Mouse (Mus musculus) midbrain, embryonic 14.5 days (tissue): ENCODE measurements around the gene Sypl. TPM values are rescaled to one million over a fixed set of nuclear protein-coding genes. Genes with fewer than 3 reads are reported as not detected.
A peak's percentile ranks its signal among the peaks of the same experiment; 100 is the strongest.

Source experiments
- ATAC-seq: fragments of 200-750 bp; cut with Nextera tagmentation; 2 replicates; pipeline ENCODE4 v1.8.0; 2017; ENCODE audit warnings: moderate number of reproducible peaks, moderate library complexity; ENCODE audit not compliant: low FRiP score, low TSS enrichment
- DNase-seq: peaks from one replicate; pipeline ENCODE4 v3.0.0-alpha.2; 2015
- H3K27ac ChIP-seq: fragments of 300-500 bp; sonication (generic); replicated peaks from 2 replicates; pipeline ENCODE4 v1.5.1; 2014; ENCODE audit warnings: mild to moderate bottlenecking, low read depth, low read length, moderate library complexity
- H3K27me3 ChIP-seq: fragments of 300-500 bp; sonication (generic); 2 replicates; pipeline ENCODE4 v1.6.1; 2014; ENCODE audit warnings: low read length, control low read depth, mixed read lengths; ENCODE audit not compliant: control insufficient read depth, insufficient read depth
- H3K36me3 ChIP-seq: fragments of 300-500 bp; sonication (generic); 2 replicates; pipeline ENCODE4 v1.6.1; 2014; ENCODE audit warnings: low read length, control low read depth; ENCODE audit not compliant: control insufficient read depth, insufficient read depth
- H3K4me1 ChIP-seq: fragments of 300-500 bp; sonication (generic); 2 replicates; pipeline ENCODE4 v1.6.1; 2014; ENCODE audit warnings: mild to moderate bottlenecking, antibody characterized with exemption, low read length, control low read depth; ENCODE audit not compliant: control insufficient read depth, insufficient read depth
- H3K4me2 ChIP-seq: fragments of 300-500 bp; sonication (generic); 2 replicates; pipeline ENCODE4 v1.6.1; 2014; ENCODE audit warnings: mild to moderate bottlenecking, low read length, moderate library complexity
- H3K4me3 ChIP-seq: fragments of 300-500 bp; sonication (generic); replicated peaks from 2 replicates; pipeline ENCODE4 v1.5.1; 2014; ENCODE audit warnings: low read depth, low read length
- H3K9ac ChIP-seq: fragments of 300-500 bp; sonication (generic); replicated peaks from 2 replicates; pipeline ENCODE4 v1.6.1; 2014; ENCODE audit warnings: mild to moderate bottlenecking, low read length, moderate library complexity
- H3K9me3 ChIP-seq: fragments of 300-500 bp; sonication (generic); 2 replicates; pipeline ENCODE4 v1.6.1; 2016; ENCODE audit warnings: low read length, control low read depth, mixed read lengths; ENCODE audit not compliant: control insufficient read depth
- WGBS: fragments of 180-500 bp; shearing (Covaris S2); extraction: QIAGEN DNeasy Blood & Tissue Kit; methylation state at CpG from one replicate; pipeline ENCODE4 v1.1.7; 2014; 5-methylcytosine and 5-hydroxymethylcytosine counted together
- polyA plus RNA-seq: library from polyadenylated mRNA; unstranded; fragments of >200 nt; fragmentation: Nextera tagmentation; extraction: Ambion mirVana; gene quantifications from 2 replicates; pipeline ENCODE4 v1.2.1, GENCODE M21; 2014

Sypl gene
- polyA plus RNA-seq, 1 experiment from 2014 or later = 39.4 TPM

DNA sequence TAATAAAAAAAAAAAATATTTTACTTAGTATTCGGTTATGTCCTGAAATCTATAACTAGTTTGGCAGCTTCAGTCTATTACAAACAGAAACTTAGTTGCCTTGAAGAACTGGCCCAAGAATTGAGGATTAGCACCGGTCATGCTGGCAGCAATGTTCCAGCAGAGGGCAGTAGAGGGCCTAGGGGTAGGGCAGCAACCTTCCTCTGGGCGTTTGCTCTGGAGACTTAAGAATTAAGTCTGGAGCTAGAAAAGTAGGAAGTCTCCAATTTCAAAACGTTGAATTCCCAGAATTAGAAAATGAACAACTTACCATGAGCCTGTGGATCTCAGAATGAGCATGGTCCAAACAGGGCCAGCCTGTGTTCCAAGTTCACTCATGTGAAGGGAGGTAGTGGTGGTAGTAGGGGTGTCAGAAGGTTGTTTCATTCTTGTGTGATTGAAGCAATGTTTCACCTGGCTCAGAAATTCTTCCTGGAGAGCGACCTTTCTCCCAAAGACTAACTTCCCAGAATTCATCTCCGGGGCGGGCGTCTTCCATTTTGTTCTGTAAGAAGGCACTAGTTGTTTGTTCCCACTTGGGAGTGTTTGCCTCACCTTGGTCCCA lies 33.4 kb upstream of the Sypl start:
- WGBS = 68% methylated on average over 8 of the region's 8 CpGs
- DNase-seq (peak; percentile 41), ATAC-seq (no peak)
- no peak overlapping the region for H3K9ac ChIP-seq
- no peaks in the 10 kb centered on the region for H3K27me3 ChIP-seq
- no peak overlapping the region for H3K4me3 ChIP-seq
- H3K4me1 ChIP-seq = no peaks in the 10 kb centered on the region
- no peak overlapping the region for H3K4me2 ChIP-seq
- no peaks in the 10 kb centered on the region for H3K36me3 ChIP-seq
- no peak overlapping the region for H3K27ac ChIP-seq
- H3K9me3 ChIP-seq = no peaks in the 10 kb centered on the region

DNA sequence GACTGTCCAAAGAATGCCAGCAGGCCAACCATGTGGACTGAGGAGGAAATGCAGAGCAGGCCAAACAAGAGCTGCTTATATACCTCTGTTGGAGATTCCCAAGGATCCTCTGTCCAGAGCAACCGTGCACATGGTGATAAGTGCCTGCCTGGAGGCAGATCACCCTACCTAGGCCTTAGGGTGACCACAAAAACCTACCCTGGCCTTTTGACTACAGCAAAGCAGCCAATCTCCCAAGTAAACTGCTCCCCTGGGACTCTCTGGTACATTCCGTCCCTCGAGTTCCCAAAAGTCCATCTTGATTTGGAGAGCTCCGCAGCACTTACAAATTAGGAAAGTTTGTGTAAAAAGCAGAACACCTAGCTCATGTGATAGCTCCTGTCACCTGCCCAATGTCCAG lies 32.6 kb upstream of the Sypl start:
- Histone ChIP-seq H3K9me3 (no peaks in the 10 kb centered on the region), H3K9ac (no peak overlapping the region), H3K4me2 (no peak overlapping the region), H3K4me1 (peaks cover 4% of the 10 kb centered on the region; the same call in 1 of the 2 replicates), H3K27me3 (no peaks in the 10 kb centered on the region), H3K36me3 (no peaks in the 10 kb centered on the region), H3K27ac (no peak overlapping the region), H3K4me3 (no peak overlapping the region)
- DNase-seq (no peak), ATAC-seq (no peak)
- 92% methylated on average over 4 of the region's 4 CpGs for WGBS

GRCm38 (mm10) chr12:32921532-32922131 lies 32.1 kb upstream of the Sypl start:
- Histone ChIP-seq H3K27me3 (no peaks in the 10 kb centered on the region), H3K4me1 (peaks cover 10% of the 10 kb centered on the region), H3K9ac (no peak overlapping the region), H3K27ac (no peak overlapping the region), H3K4me3 (no peak overlapping the region), H3K9me3 (no peaks in the 10 kb centered on the region), H3K4me2 (no peak overlapping the region), H3K36me3 (no peaks in the 10 kb centered on the region)
- DNase-seq (no peak), ATAC-seq (peak; percentile 15; the same call in 1 of the 2 replicates)
- 95% methylated on average over 7 of the region's 7 CpGs for WGBS

DNA sequence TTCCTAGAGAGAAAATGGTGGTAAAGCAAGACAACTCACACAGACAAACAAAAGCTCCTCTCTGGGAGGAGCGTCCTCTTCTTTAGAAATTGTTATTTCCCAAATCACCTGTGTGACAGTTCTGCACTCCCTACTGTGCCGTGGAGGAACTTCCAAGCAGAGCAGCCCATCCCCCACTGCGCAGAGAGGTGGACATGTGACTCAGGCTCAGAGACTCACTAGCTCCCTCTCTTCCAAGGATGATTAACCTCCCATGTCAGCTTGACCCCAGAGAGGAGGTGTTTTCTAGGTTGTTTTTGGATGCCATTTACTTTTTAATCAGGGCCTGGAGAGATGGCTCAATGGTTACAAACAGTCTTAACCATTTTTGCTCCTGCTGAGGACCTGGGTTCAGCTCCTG lies 29.4 kb upstream of the Sypl start:
- Histone ChIP-seq H3K27ac (no peak overlapping the region), H3K36me3 (no peaks in the 10 kb centered on the region), H3K27me3 (no peaks in the 10 kb centered on the region), H3K4me1 (peaks cover 12% of the 10 kb centered on the region), H3K9ac (no peak overlapping the region), H3K4me2 (no peak overlapping the region), H3K4me3 (no peak overlapping the region), H3K9me3 (no peaks in the 10 kb centered on the region)
- 36% methylated on average over 3 of the region's 3 CpGs for WGBS
- DNase-seq (no peak), ATAC-seq (no peak)

- peak overlapping the region; percentile 27; the same call in 1 of the 2 replicates for H3K27ac ChIP-seq
- ATAC-seq (peak; percentile 83), DNase-seq (peak; percentile 84)
- no peak overlapping the region for H3K9ac ChIP-seq
- no peaks in the 10 kb centered on the region for H3K27me3 ChIP-seq
- 44% methylated on average over 18 of the region's 18 CpGs for WGBS
- H3K36me3 ChIP-seq = no peaks in the 10 kb centered on the region
- H3K4me1 ChIP-seq = peaks cover 12% of the 10 kb centered on the region
- H3K4me2 ChIP-seq = peak overlapping the region; percentile 22; the same call in 1 of the 2 replicates
- no peak overlapping the region for H3K4me3 ChIP-seq
- H3K9me3 ChIP-seq = no peaks in the 10 kb centered on the region
These were observed 27.1 kb upstream of the Sypl start for GRCm38 (mm10) chr12:32926331-32927172.

- no peaks in the 10 kb centered on the region for H3K9me3 ChIP-seq
- H3K4me2 ChIP-seq = no peak overlapping the region
- no peaks in the 10 kb centered on the region for H3K27me3 ChIP-seq
- ATAC-seq = no peak
- no peak overlapping the region for H3K9ac ChIP-seq
- WGBS = 85% methylated on average over 10 of the region's 10 CpGs
- H3K36me3 ChIP-seq = no peaks in the 10 kb centered on the region
- peaks cover 12% of the 10 kb centered on the region for H3K4me1 ChIP-seq
- no peak overlapping the region for H3K4me3 ChIP-seq
- DNase-seq = no peak
- H3K27ac ChIP-seq = no peak overlapping the region
These were observed 26.4 kb upstream of the Sypl start for GRCm38 (mm10) chr12:32927231-32927835.

DNA sequence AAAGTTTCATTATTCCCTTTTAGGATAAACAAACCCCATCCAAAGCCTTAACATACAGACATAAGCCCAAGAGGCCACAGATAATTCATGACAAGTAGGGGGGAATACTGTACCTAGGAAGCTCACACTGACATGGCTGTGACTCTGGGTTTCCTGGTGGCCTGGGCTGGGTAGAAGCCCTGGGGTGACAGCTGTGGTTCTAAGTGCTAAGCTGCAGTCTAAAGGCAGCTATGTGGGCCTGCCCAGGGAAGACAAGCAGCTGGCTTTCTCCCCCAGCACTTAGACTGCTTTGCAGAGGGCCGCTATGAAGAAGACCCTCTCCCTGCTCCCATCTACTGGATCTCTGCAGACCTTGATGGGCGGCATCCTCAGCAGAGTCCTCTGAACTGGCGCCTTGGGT lies 25.5 kb upstream of the Sypl start:
- ATAC-seq (no peak), DNase-seq (no peak)
- Histone ChIP-seq H3K9me3 (no peaks in the 10 kb centered on the region), H3K4me1 (peaks cover 12% of the 10 kb centered on the region), H3K27me3 (no peaks in the 10 kb centered on the region), H3K36me3 (no peaks in the 10 kb centered on the region), H3K4me2 (no peak overlapping the region), H3K27ac (no peak overlapping the region), H3K4me3 (no peak overlapping the region), H3K9ac (no peak overlapping the region)
- 55% methylated on average over 3 of the region's 3 CpGs for WGBS

GRCm38 (mm10) chr12:32929831-32930513 lies 23.7 kb upstream of the Sypl start:
- no peaks in the 10 kb centered on the region for H3K27me3 ChIP-seq
- no peak overlapping the region for H3K4me3 ChIP-seq
- H3K4me2 ChIP-seq = no peak overlapping the region
- DNase-seq (no peak), ATAC-seq (no peak)
- H3K27ac ChIP-seq = no peak overlapping the region
- whole genome bisulfite sequencing = 90% methylated on average over 11 of the region's 11 CpGs
- no peak overlapping the region for H3K9ac ChIP-seq
- H3K36me3 ChIP-seq = no peaks in the 10 kb centered on the region
- H3K4me1 ChIP-seq = peaks cover 12% of the 10 kb centered on the region
- H3K9me3 ChIP-seq = no peaks in the 10 kb centered on the region
